9 mouse cellular contexts compared by ENCODE assay signal in the genomic region with DNA sequence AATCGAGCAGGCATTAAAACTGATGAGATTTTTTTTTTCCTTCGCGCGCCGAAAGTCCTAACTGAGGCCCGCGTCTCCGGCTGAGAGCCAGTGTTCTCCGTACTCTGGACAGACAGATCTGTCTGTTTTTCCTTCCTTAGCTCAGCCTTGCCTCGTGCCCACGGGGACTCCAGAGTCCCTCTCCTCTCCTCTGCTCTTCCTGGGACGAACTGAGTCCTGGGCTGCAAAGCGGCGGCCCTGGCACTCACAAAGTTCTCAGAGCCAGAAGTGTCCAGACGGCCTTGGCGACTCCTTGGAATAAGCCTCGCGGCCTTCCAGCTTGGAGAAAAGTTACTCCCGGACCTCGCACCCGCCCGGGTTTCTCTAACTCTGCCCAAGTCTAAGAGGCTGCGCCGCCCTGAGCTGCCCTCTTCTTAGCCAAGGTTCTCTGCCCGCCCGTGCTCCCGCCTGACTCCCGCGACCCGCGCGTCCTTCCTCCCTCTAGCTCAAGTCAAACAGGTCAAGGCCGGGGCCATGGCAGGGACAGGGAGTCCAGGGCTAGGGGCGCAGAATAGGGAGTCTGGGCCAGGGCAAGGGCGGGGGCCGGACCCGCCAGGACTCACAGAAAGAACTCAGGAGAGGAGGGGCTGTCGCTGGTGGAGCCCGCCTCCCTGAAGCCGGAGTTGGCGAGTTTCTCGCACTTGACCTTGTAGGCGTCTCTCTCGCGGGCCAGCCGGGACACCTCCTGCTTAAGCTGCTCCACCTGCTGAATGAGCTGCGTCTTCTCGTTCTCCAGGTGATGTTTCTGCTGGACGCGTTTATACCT. TPM values are rescaled to one million over a fixed set of nuclear protein-coding genes. Genes with fewer than 3 reads are reported as not detected.
DNase-seq lines count a peak whose midpoint lies in the region; ATAC-seq lines count a peak whose summit lies in the region.
"Had no signal": no experiment of that assay in that cellular context is flagged by ENCODE, and none has a peak within 500 bp of the region (broad histone marks: within the 10 kb centered on the region; RNA-seq: fewer than 3 reads in every experiment).

No protein-coding gene starts in this region.

- peak overlapping the region; percentile 83 for H3K9ac ChIP-seq in hindbrain, embryonic 13.5 days
- H3K9ac ChIP-seq in liver, embryonic 11.5 days (ENCODE audit: low read depth, low read length), result peak overlapping the region; percentile 46; the same call in 1 of the 2 replicates
- H3K9ac ChIP-seq in neural tube, embryonic 11.5 days (ENCODE audit: low read length), result peak overlapping the region; percentile 20; the same call in 1 of the 2 replicates

- peak overlapping the region; percentile 89 for H3K27ac ChIP-seq in hindbrain, embryonic 13.5 days
- no peak overlapping the region for H3K27ac ChIP-seq in liver, embryonic 11.5 days (ENCODE audit: low read depth, low read length)
- no peak overlapping the region for H3K27ac ChIP-seq in neural tube, embryonic 11.5 days (ENCODE audit: low read depth, low read length)

- peaks cover 38% of the 10 kb centered on the region for H3K4me1 ChIP-seq in megakaryocyte, embryonic 14.5 days
- H3K4me1 ChIP-seq in hindbrain, embryonic 13.5 days (replicated peaks), result peaks cover 58% of the 10 kb centered on the region
- H3K4me1 ChIP-seq in liver, embryonic 11.5 days (replicated peaks; ENCODE audit: control insufficient read depth, insufficient read depth, low read length), result peaks cover 10% of the 10 kb centered on the region; the same call in 1 of the 2 replicates
- peaks cover 5% of the 10 kb centered on the region; the same call in 1 of the 2 replicates for H3K4me1 ChIP-seq in neural tube, embryonic 11.5 days (ENCODE audit: control insufficient read depth, insufficient read depth, low read length)

- H3K27me3 ChIP-seq in megakaryocyte, embryonic 14.5 days (replicated peaks), result peaks cover 99% of the 10 kb centered on the region
- peaks cover 79% of the 10 kb centered on the region for H3K27me3 ChIP-seq in hindbrain, embryonic 13.5 days
- H3K27me3 ChIP-seq in liver, embryonic 11.5 days (replicated peaks; ENCODE audit: control insufficient read depth, insufficient read depth, low read length), result peaks cover 97% of the 10 kb centered on the region
- H3K27me3 ChIP-seq in neural tube, embryonic 11.5 days (ENCODE audit: control insufficient read depth, insufficient read depth, low read length), result peaks cover 77% of the 10 kb centered on the region

- peak; percentile 59 for DNase-seq in gastrocnemius, adult 18-20 months (ENCODE audit: low spot score)
- peak; percentile 57 for DNase-seq in liver, embryonic 11.5 days (ENCODE audit: low spot score)
- DNase-seq in neural tube, embryonic 11.5 days (ENCODE audit: low spot score), result peak; percentile 48
- peak; percentile 69 for DNase-seq in yolk sac, embryonic 10.5 days (ENCODE audit: low spot score)
- no peak for DNase-seq in layer of hippocampus, postnatal 25 days (ENCODE audit: extremely low spot score in 1 of 2, low spot score in 1 of 2)

- H3K9me3 ChIP-seq in megakaryocyte, embryonic 14.5 days, result peaks cover 8% of the 10 kb centered on the region; the same call in 1 of the 2 replicates
- H3K9me3 ChIP-seq in hindbrain, embryonic 13.5 days, result no peaks in the 10 kb centered on the region
- no peaks in the 10 kb centered on the region for H3K9me3 ChIP-seq in liver, embryonic 11.5 days (ENCODE audit: control insufficient read depth, low read length)
- no peaks in the 10 kb centered on the region for H3K9me3 ChIP-seq in neural tube, embryonic 11.5 days (ENCODE audit: control insufficient read depth, low read length)

- ATAC-seq in megakaryocyte, adult 5-6 weeks (ENCODE audit: poor library complexity, severe bottlenecking), result no peak
- no peak for ATAC-seq in hindbrain, embryonic 13.5 days (ENCODE audit: low FRiP score)
- ATAC-seq in liver, embryonic 11.5 days (replicated peaks; ENCODE audit: low FRiP score), result no peak
- no peak for ATAC-seq in neural tube, embryonic 11.5 days (ENCODE audit: insufficient read depth, low FRiP score, low TSS enrichment)

- H3K4me3 ChIP-seq in megakaryocyte, embryonic 14.5 days (replicated peaks), result peak overlapping the region; percentile 90
- peak overlapping the region; percentile 62 for H3K4me3 ChIP-seq in hindbrain, embryonic 13.5 days
- peak overlapping the region; percentile 57 for H3K4me3 ChIP-seq in liver, embryonic 11.5 days (ENCODE audit: low read depth, low read length)
- peak overlapping the region; percentile 52 for H3K4me3 ChIP-seq in neural tube, embryonic 11.5 days (ENCODE audit: low read depth, low read length)

- WGBS in hindbrain, embryonic 13.5 days, result under 1% methylated on average over 50 of the region's 50 CpGs
- 2% methylated on average over 50 of the region's 50 CpGs for WGBS in liver, embryonic 11.5 days
- WGBS in neural tube, embryonic 11.5 days, result under 1% methylated on average over 50 of the region's 50 CpGs

- peak overlapping the region; percentile 87 for H3K4me2 ChIP-seq in hindbrain, embryonic 13.5 days
- H3K4me2 ChIP-seq in liver, embryonic 11.5 days, result peak overlapping the region; percentile 90
- peak overlapping the region; percentile 96 for H3K4me2 ChIP-seq in neural tube, embryonic 11.5 days (ENCODE audit: low read depth)

- H3K36me3 ChIP-seq in megakaryocyte, embryonic 14.5 days (replicated peaks; ENCODE audit: low read length), result no peaks in the 10 kb centered on the region
- no peaks in the 10 kb centered on the region for H3K36me3 ChIP-seq in hindbrain, embryonic 13.5 days
- H3K36me3 ChIP-seq in liver, embryonic 11.5 days (ENCODE audit: control insufficient read depth, insufficient read depth, low read length), result no peaks in the 10 kb centered on the region
- no peaks in the 10 kb centered on the region for H3K36me3 ChIP-seq in neural tube, embryonic 11.5 days (ENCODE audit: control insufficient read depth, insufficient read depth, low read length)

RNA-seq across cellular contexts. Expression of a gene that starts 1.6 kb away (rescaled TPM):
- polyA plus RNA-seq in megakaryocyte, embryonic 14.5 days (2012; ENCODE audit: insufficient read depth, low replicate concordance), result 7.6 and 26.8 TPM in 2 replicates
- 15.3 and 17.5 TPM in 2 replicates for total RNA-seq in megakaryocyte, adult 5-6 weeks (2015)
- total RNA-seq in megakaryocyte, adult 5-6 weeks (2017), result 6.4 and 8.1 TPM in 2 replicates
- 10 to 100 TPM; 11.4 to 71.8 TPM for total RNA-seq in gastrocnemius, adult 18-20 months (2021)
- 22.5 and 23.2 TPM in 2 replicates for polyA plus RNA-seq in hindbrain, embryonic 13.5 days (2015; fragmentation: Nextera tagmentation; extraction: Ambion mirVana)
- 4.5 and 5.0 TPM in 2 replicates for polyA plus RNA-seq in liver, embryonic 11.5 days (2014; fragmentation: Nextera tagmentation; extraction: Ambion mirVana)
- polyA plus RNA-seq in neural tube, embryonic 11.5 days (2014; fragmentation: Nextera tagmentation; extraction: Ambion mirVana), result 11.6 and 13.3 TPM in 2 replicates
- total RNA-seq in layer of hippocampus, postnatal 25 days (2021), result 10 to 100 TPM; 13.1 to 13.7 TPM

RNA-seq across cellular contexts. Expression of a gene that starts 31.3 kb away (rescaled TPM):
- polyA plus RNA-seq in megakaryocyte, embryonic 14.5 days (2012; ENCODE audit: insufficient read depth, low replicate concordance), result not detected in 2 replicates
- total RNA-seq in megakaryocyte, adult 5-6 weeks (2015), result 0.78 and 1.2 TPM in 2 replicates
- not detected in 2 replicates for total RNA-seq in megakaryocyte, adult 5-6 weeks (2017)
- total RNA-seq in gastrocnemius, adult 18-20 months (2021), result 1 to 10 TPM; 3.0 to 4.0 TPM
- polyA plus RNA-seq in hindbrain, embryonic 13.5 days (2015; fragmentation: Nextera tagmentation; extraction: Ambion mirVana), result not detected in 2 replicates
- polyA plus RNA-seq in liver, embryonic 11.5 days (2014; fragmentation: Nextera tagmentation; extraction: Ambion mirVana), result 8.4 and 8.6 TPM in 2 replicates
- not detected in 2 replicates for polyA plus RNA-seq in neural tube, embryonic 11.5 days (2014; fragmentation: Nextera tagmentation; extraction: Ambion mirVana)
- not detected for total RNA-seq in layer of hippocampus, postnatal 25 days (2021)
- total RNA-seq: left cerebral cortex, postnatal 10 days had no signal

Comparison
In these comparisons a context has a peak if more than half of its experiments do, and no peak if none do; other contexts are left out.
1. DNase-seq: peak in gastrocnemius, adult 18-20 months (single experiment), liver, embryonic 11.5 days (single experiment), neural tube, embryonic 11.5 days (single experiment) and yolk sac, embryonic 10.5 days (single experiment); none in layer of hippocampus, postnatal 25 days (0 of 2).
2. H3K9ac ChIP-seq: peak in every context shown above with its lines; median percentile 83 in hindbrain, embryonic 13.5 days; 46 in liver, embryonic 11.5 days; 20 in neural tube, embryonic 11.5 days.
3. Peak in every context shown above with its lines, with median percentiles within 50 percentile points of each other: H3K4me3 ChIP-seq and H3K4me2 ChIP-seq.